Mouse (Mus musculus) cerebellum, adult 2 months (tissue): ENCODE results near the gene Rabep1.

Experiments
- CTCF ChIP-seq: fragments of 200-500 bp; IDR thresholded peaks from 2 replicates; pipeline ENCODE4 v1.5.1; 2011; ENCODE audit warnings: low read depth, mild to moderate bottlenecking, control low read depth, low read length, moderate library complexity, borderline replicate concordance; ENCODE audit not compliant: insufficient read depth
- POLR2A ChIP-seq: fragments of 200-500 bp; IDR thresholded peaks from 2 replicates; pipeline ENCODE4 v1.6.1; 2011; ENCODE audit warnings: low read length, control low read depth, borderline replicate concordance; ENCODE audit not compliant: insufficient read depth

GRCm38 (mm10) chr11:70982030-70982429 lies 137.5 kb downstream of the Rabep1 start:
- TF ChIP-seq POLR2A, result no peak
- TF ChIP-seq CTCF, result no peak
